Mouse (Mus musculus) liver, embryonic 15.5 days (tissue): ENCODE measurements around the gene Tbc1d10c. TPM values are rescaled to one million over a fixed set of nuclear protein-coding genes. Genes with fewer than 3 reads are reported as not detected.
"Not testable (repeated sequence)": the region's sequence is repeated elsewhere in the genome, so short reads cannot be mapped to it uniquely, and the experiment has no call there.

Experiments
- ATAC-seq: fragments of 200-750 bp; cut with Nextera tagmentation; 2 replicates; pipeline ENCODE4 v1.8.0; 2017; ENCODE audit warnings: moderate number of reproducible peaks, mild to moderate bottlenecking, moderate library complexity; ENCODE audit not compliant: insufficient read depth
- H3K27ac ChIP-seq: fragments of 300-500 bp; sonication (generic); replicated peaks from 2 replicates; pipeline ENCODE4 v1.5.1; 2015; ENCODE audit warnings: mild to moderate bottlenecking, inconsistent platforms
- H3K27me3 ChIP-seq: fragments of 300-500 bp; sonication (generic); 2 replicates; pipeline ENCODE4 v1.6.1; 2015; ENCODE audit warnings: mild to moderate bottlenecking, inconsistent platforms
- H3K36me3 ChIP-seq: fragments of 300-500 bp; sonication (generic); replicated peaks from 2 replicates; pipeline ENCODE4 v1.6.1; 2015; ENCODE audit warnings: moderate library complexity, mild to moderate bottlenecking, inconsistent platforms
- H3K4me1 ChIP-seq: fragments of 300-500 bp; sonication (generic); replicated peaks from 2 replicates; pipeline ENCODE4 v1.6.1; 2015; ENCODE audit warnings: inconsistent platforms
- H3K4me2 ChIP-seq: fragments of 300-500 bp; sonication (generic); 2 replicates; pipeline ENCODE4 v1.6.1; 2015; ENCODE audit warnings: moderate library complexity, mild to moderate bottlenecking, inconsistent platforms
- H3K4me3 ChIP-seq: fragments of 300-500 bp; sonication (generic); replicated peaks from 2 replicates; pipeline ENCODE4 v1.5.1; 2015; ENCODE audit warnings: mild to moderate bottlenecking, inconsistent platforms
- H3K9ac ChIP-seq: fragments of 300-500 bp; sonication (generic); 2 replicates; pipeline ENCODE4 v1.6.1; 2015; ENCODE audit warnings: moderate library complexity, mild to moderate bottlenecking, inconsistent platforms
- H3K9me3 ChIP-seq: fragments of 300-500 bp; sonication (generic); replicated peaks from 2 replicates; pipeline ENCODE4 v1.6.1; 2016; ENCODE audit warnings: inconsistent platforms
- WGBS: fragments of 180-500 bp; shearing (Covaris S2); methylation state at CpG from one replicate; pipeline ENCODE4 v1.1.7; 2015; ENCODE audit warnings: mixed read lengths; ENCODE audit not compliant: insufficient replicate concordance; 5-methylcytosine and 5-hydroxymethylcytosine counted together
- microRNA-seq: library from miRNA; unstranded; fragments of <30 nt; microRNA quantifications from one replicate; pipeline ENCODE4, GENCODE M21; 2016
- polyA plus RNA-seq: library from polyadenylated mRNA; unstranded; fragments of >200 nt; fragmentation: Nextera tagmentation; extraction: Ambion mirVana; gene quantifications from 2 replicates; pipeline ENCODE4 v1.2.1, GENCODE M21; 2015

Gene Tbc1d10c
- polyA plus RNA-seq, 1 experiment from 2014 or later, result 5.5 TPM

GRCm38 (mm10) chr19:4139446-4139845 lies 51.6 kb downstream of the Tbc1d10c start, which contains the start of gene Gpr152:
Gpr152 (plus strand) TSS chr19:4139787.
- H3K4me3 ChIP-seq, result no peak within 1 kb of the TSS
- peaks cover 22% of the 10 kb centered on the region for H3K4me1 ChIP-seq
- no peak within 1 kb of the TSS for H3K4me2 ChIP-seq
- no peak for ATAC-seq
- no peak within 1 kb of the TSS for H3K27ac ChIP-seq
- H3K36me3 ChIP-seq, result no peaks in the 10 kb centered on the region
- 63% methylated on average over 2 of the region's 2 CpGs for WGBS
- peaks cover 35% of the 10 kb centered on the region for H3K27me3 ChIP-seq
- no peaks in the 10 kb centered on the region for H3K9me3 ChIP-seq
- H3K9ac ChIP-seq, result no peak within 1 kb of the TSS

GRCm38 (mm10) chr19:4137913-4138312 lies 53.2 kb downstream of the Tbc1d10c start:
- Histone ChIP-seq H3K4me1 (peaks cover 17% of the 10 kb centered on the region), H3K9ac (no peak overlapping the region), H3K4me3 (no peak overlapping the region), H3K4me2 (no peak overlapping the region), H3K9me3 (no peaks in the 10 kb centered on the region), H3K27ac (no peak overlapping the region), H3K27me3 (peaks cover 35% of the 10 kb centered on the region), H3K36me3 (peaks cover 4% of the 10 kb centered on the region)
- WGBS, result 68% methylated on average over 5 of the region's 5 CpGs
- ATAC-seq, result no peak

- Histone ChIP-seq H3K4me2 (no peak overlapping the region), H3K36me3 (peaks cover 19% of the 10 kb centered on the region), H3K9me3 (no peaks in the 10 kb centered on the region), H3K9ac (no peak overlapping the region), H3K4me3 (no peak overlapping the region), H3K4me1 (peaks cover 29% of the 10 kb centered on the region), H3K27ac (no peak overlapping the region), H3K27me3 (peaks cover 29% of the 10 kb centered on the region)
- ATAC-seq, result peak; percentile 50; the same call in 1 of the 2 replicates
- WGBS, result 68% methylated on average over 5 of the region's 5 CpGs
Measured at GRCm38 (mm10) chr19:4136463-4136862, 54.6 kb downstream of the Tbc1d10c start.

- WGBS, result 16% methylated on average over 8 of the region's 8 CpGs
- not testable (repeated sequence) for H3K9me3 ChIP-seq, H3K9ac ChIP-seq, H3K27ac ChIP-seq, H3K4me3 ChIP-seq
- Histone ChIP-seq H3K27me3 (peaks cover 24% of the 10 kb centered on the region), H3K36me3 (peaks cover 24% of the 10 kb centered on the region), H3K4me1 (peaks cover 34% of the 10 kb centered on the region), H3K4me2 (peak overlapping the region; percentile 54)
- ATAC-seq, result peak; percentile 53
Measured at GRCm38 (mm10) chr19:4135963-4136345, 55.1 kb downstream of the Tbc1d10c start.

GRCm38 (mm10) chr19:4135229-4135962 lies 55.7 kb downstream of the Tbc1d10c start:
- Histone ChIP-seq H3K27me3 (peaks cover 21% of the 10 kb centered on the region), H3K4me2 (peak overlapping the region; percentile 54; the same call in 1 of the 2 replicates), H3K9ac (0 out of 2 replicates have a peak overlapping the region, but pooled peaks have one; percentile 2), H3K36me3 (peaks cover 26% of the 10 kb centered on the region), H3K4me1 (peaks cover 40% of the 10 kb centered on the region)
- 80% methylated on average over 6 of the region's 6 CpGs for WGBS
- ATAC-seq, H3K27ac ChIP-seq, H3K9me3 ChIP-seq, H3K4me3 ChIP-seq: not testable (repeated sequence)

GRCm38 (mm10) chr19:4134354-4134753 lies 56.7 kb downstream of the Tbc1d10c start:
- 85% methylated on average over 4 of the region's 4 CpGs for WGBS
- no peak overlapping the region for H3K27ac ChIP-seq

More at GRCm38 (mm10) chr19:4134354-4134753, 56.7 kb downstream of the Tbc1d10c start:
- H3K9ac ChIP-seq, result no peak overlapping the region
- H3K4me2 ChIP-seq, result no peak overlapping the region
- no peak overlapping the region for H3K4me3 ChIP-seq
- H3K4me1 ChIP-seq, result peaks cover 50% of the 10 kb centered on the region
- peaks cover 35% of the 10 kb centered on the region for H3K36me3 ChIP-seq
- no peaks in the 10 kb centered on the region for H3K9me3 ChIP-seq
- ATAC-seq, result no peak
- H3K27me3 ChIP-seq, result peaks cover 15% of the 10 kb centered on the region

Small RNA genes within 50 kb of the gene (microRNA-seq; reads per million reads assigned to microRNA genes)
- not detected for gene Gm26115

Other genes starting within 250 kb of the Tbc1d10c start
- 0.03 TPM in 1 of 2 replicates, not detected in the other for gene Aldh3b3, start 232.6 kb downstream of the Tbc1d10c start, polyA plus RNA-seq
- gene Aldh3b2, start 219.0 kb downstream of the Tbc1d10c start, polyA plus RNA-seq, result 0.18 and 0.32 TPM in 2 replicates
- 10.8 and 11.1 TPM in 2 replicates for gene Acy3, start 204.7 kb downstream of the Tbc1d10c start, polyA plus RNA-seq
- 0.21 and 0.33 TPM in 2 replicates for gene Tbx10, start 198.5 kb downstream of the Tbc1d10c start, polyA plus RNA-seq
- gene Nudt8, start 190.7 kb downstream of the Tbc1d10c start, polyA plus RNA-seq, result 13.3 and 13.8 TPM in 2 replicates
- 0.45 and 0.48 TPM in 2 replicates for gene Gm49405, start 190.7 kb downstream of the Tbc1d10c start, polyA plus RNA-seq
- gene Doc2g, start 188.0 kb downstream of the Tbc1d10c start, polyA plus RNA-seq, result 0.38 and 0.78 TPM in 2 replicates
- gene Ndufv1, start 178.5 kb downstream of the Tbc1d10c start, polyA plus RNA-seq, result 152 and 163 TPM in 2 replicates
- gene Gstp1, start 153.3 kb downstream of the Tbc1d10c start, polyA plus RNA-seq, result 752 and 794 TPM in 2 replicates
- 7.7 and 8.0 TPM in 2 replicates for gene Gstp2, start 145.3 kb downstream of the Tbc1d10c start, polyA plus RNA-seq
- 77.6 and 97.4 TPM in 2 replicates for gene Gstp3, start 131.7 kb downstream of the Tbc1d10c start, polyA plus RNA-seq
- 0.29 and 0.38 TPM in 2 replicates for gene Cabp2, start 109.7 kb downstream of the Tbc1d10c start, polyA plus RNA-seq
- gene Cdk2ap2, start 94.1 kb downstream of the Tbc1d10c start, polyA plus RNA-seq, result 115 and 127 TPM in 2 replicates
- 6.0 and 7.9 TPM in 2 replicates for gene Pitpnm1, start 91.3 kb downstream of the Tbc1d10c start, polyA plus RNA-seq
- gene Aip, start 65.4 kb downstream of the Tbc1d10c start, polyA plus RNA-seq, result 35.8 and 38.3 TPM in 2 replicates
- not detected in 2 replicates for gene Gpr152, start 51.5 kb downstream of the Tbc1d10c start, polyA plus RNA-seq
- 0.13 TPM in 2 replicates for gene Cabp4, start 47.3 kb downstream of the Tbc1d10c start, polyA plus RNA-seq
- 71.8 and 77.5 TPM in 2 replicates for gene Coro1b, start 42.7 kb downstream of the Tbc1d10c start, polyA plus RNA-seq
- 15.6 and 17.5 TPM in 2 replicates for gene Ptprcap, start 37.7 kb downstream of the Tbc1d10c start, polyA plus RNA-seq
- 32.8 and 34.2 TPM in 2 replicates for gene Rps6kb2, start 27.9 kb downstream of the Tbc1d10c start, polyA plus RNA-seq
- 0.64 and 0.76 TPM in 2 replicates for gene Carns1, start 15.8 kb downstream of the Tbc1d10c start, polyA plus RNA-seq
- 414 and 425 TPM in 2 replicates for gene Ppp1ca, start 781 bp upstream of the Tbc1d10c start, polyA plus RNA-seq
- 15.6 and 16.5 TPM in 2 replicates for gene Rad9a, start 10.4 kb upstream of the Tbc1d10c start, polyA plus RNA-seq
- gene Clcf1, start 23.0 kb upstream of the Tbc1d10c start, polyA plus RNA-seq, result 0.38 and 0.56 TPM in 2 replicates
- gene AC109138.7, start 23.1 kb upstream of the Tbc1d10c start, polyA plus RNA-seq, result not detected in 2 replicates
- gene Pold4, start 40.6 kb upstream of the Tbc1d10c start, polyA plus RNA-seq, result 13.1 and 15.0 TPM in 2 replicates
- 2.0 and 2.3 TPM in 2 replicates for gene Ssh3, start 77.9 kb upstream of the Tbc1d10c start, polyA plus RNA-seq
- 0.90 and 1.5 TPM in 2 replicates for gene Ankrd13d, start 91.9 kb upstream of the Tbc1d10c start, polyA plus RNA-seq
- 12.4 and 13.2 TPM in 2 replicates for gene Grk2, start 114.9 kb upstream of the Tbc1d10c start, polyA plus RNA-seq
- gene Kdm2a, start 207.0 kb upstream of the Tbc1d10c start, polyA plus RNA-seq, result 12.9 and 13.1 TPM in 2 replicates
- gene Rhod, start 248.1 kb upstream of the Tbc1d10c start, polyA plus RNA-seq, result 7.9 and 8.5 TPM in 2 replicates